Mouse (Mus musculus): ENCODE data around the gene Olfr332. TPM values are rescaled to one million over a fixed set of nuclear protein-coding genes. Genes with fewer than 3 reads are reported as not detected.

Gene Olfr332
- polyA plus RNA-seq, 1 experiment from 2014 or later = not detected

Other genes starting within 250 kb of the Olfr332 start
- gene 4930438A08Rik, start 217.8 kb downstream of the Olfr332 start, polyA plus RNA-seq (2015; fragmentation: Nextera tagmentation; extraction: Ambion mirVana) = not detected in 2 replicates
- 22.1 and 23.6 TPM in 2 replicates for gene Zfp692, start 185.5 kb downstream of the Olfr332 start, polyA plus RNA-seq (2015; fragmentation: Nextera tagmentation; extraction: Ambion mirVana)
- gene Zfp672, start 162.2 kb downstream of the Olfr332 start, polyA plus RNA-seq (2015; fragmentation: Nextera tagmentation; extraction: Ambion mirVana) = 37.0 and 42.7 TPM in 2 replicates
- 28.5 and 28.6 TPM in 2 replicates for gene Sh3bp5l, start 161.8 kb downstream of the Olfr332 start, polyA plus RNA-seq (2015; fragmentation: Nextera tagmentation; extraction: Ambion mirVana)
- gene Lypd8, start 113.5 kb downstream of the Olfr332 start, polyA plus RNA-seq (2015; fragmentation: Nextera tagmentation; extraction: Ambion mirVana) = 874 and 977 TPM in 2 replicates
- gene 1810065E05Rik, start 71.4 kb downstream of the Olfr332 start, polyA plus RNA-seq (2015; fragmentation: Nextera tagmentation; extraction: Ambion mirVana) = 0.20 TPM in 1 of 2 replicates, not detected in the other
- gene Gm12253, start 60.0 kb downstream of the Olfr332 start, polyA plus RNA-seq (2015; fragmentation: Nextera tagmentation; extraction: Ambion mirVana) = not detected in 2 replicates
- not detected in 2 replicates for gene Lypd9, start 39.6 kb downstream of the Olfr332 start, polyA plus RNA-seq (2015; fragmentation: Nextera tagmentation; extraction: Ambion mirVana)
- not detected in 2 replicates for gene Olfr30, start 30.3 kb downstream of the Olfr332 start, polyA plus RNA-seq (2015; fragmentation: Nextera tagmentation; extraction: Ambion mirVana)
- not detected in 2 replicates for gene Olfr331, start 10.0 kb upstream of the Olfr332 start, polyA plus RNA-seq (2015; fragmentation: Nextera tagmentation; extraction: Ambion mirVana)
- not detected in 2 replicates for gene Olfr330, start 42.3 kb upstream of the Olfr332 start, polyA plus RNA-seq (2015; fragmentation: Nextera tagmentation; extraction: Ambion mirVana)
- gene Olfr329-ps, start 53.9 kb upstream of the Olfr332 start, polyA plus RNA-seq (2015; fragmentation: Nextera tagmentation; extraction: Ambion mirVana) = not detected in 2 replicates
- 0.05 TPM in 1 of 2 replicates, not detected in the other for gene Olfr328, start 63.1 kb upstream of the Olfr332 start, polyA plus RNA-seq (2015; fragmentation: Nextera tagmentation; extraction: Ambion mirVana)
- not detected in 2 replicates for gene Olfr224, start 78.0 kb upstream of the Olfr332 start, polyA plus RNA-seq (2015; fragmentation: Nextera tagmentation; extraction: Ambion mirVana)
- not detected in 2 replicates for gene Olfr325, start 85.2 kb upstream of the Olfr332 start, polyA plus RNA-seq (2015; fragmentation: Nextera tagmentation; extraction: Ambion mirVana)
- not detected in 2 replicates for gene Olfr324, start 102.6 kb upstream of the Olfr332 start, polyA plus RNA-seq (2015; fragmentation: Nextera tagmentation; extraction: Ambion mirVana)
- gene 2210407C18Rik, start 123.5 kb upstream of the Olfr332 start, polyA plus RNA-seq (2015; fragmentation: Nextera tagmentation; extraction: Ambion mirVana) = 0.19 TPM in 1 of 2 replicates, not detected in the other
- not detected in 2 replicates for gene Olfr323, start 137.9 kb upstream of the Olfr332 start, polyA plus RNA-seq (2015; fragmentation: Nextera tagmentation; extraction: Ambion mirVana)
- 0.16 and 0.23 TPM in 2 replicates for gene Trim58, start 147.9 kb upstream of the Olfr332 start, polyA plus RNA-seq (2015; fragmentation: Nextera tagmentation; extraction: Ambion mirVana)
- gene Olfr322, start 166.2 kb upstream of the Olfr332 start, polyA plus RNA-seq (2015; fragmentation: Nextera tagmentation; extraction: Ambion mirVana) = not detected in 2 replicates
- gene Olfr320, start 188.5 kb upstream of the Olfr332 start, polyA plus RNA-seq (2015; fragmentation: Nextera tagmentation; extraction: Ambion mirVana) = not detected in 2 replicates
- not detected in 2 replicates for gene Olfr319, start 206.6 kb upstream of the Olfr332 start, polyA plus RNA-seq (2015; fragmentation: Nextera tagmentation; extraction: Ambion mirVana)
- not detected in 2 replicates for gene Olfr318, start 231.5 kb upstream of the Olfr332 start, polyA plus RNA-seq (2015; fragmentation: Nextera tagmentation; extraction: Ambion mirVana)
- not detected in 2 replicates for gene Olfr317, start 246.7 kb upstream of the Olfr332 start, polyA plus RNA-seq (2015; fragmentation: Nextera tagmentation; extraction: Ambion mirVana)